Mouse (Mus musculus) bone marrow macrophage, adult 2 months (primary cell): Measurements from ENCODE around the gene Chst11. TPM values are rescaled to one million over a fixed set of nuclear protein-coding genes. Genes with fewer than 3 reads are reported as not detected.

ENCODE experiments used
- H3K27ac ChIP-seq: 2 replicates; pipeline ENCODE4 v1.5.1; 2012; ENCODE audit warnings: low read depth, low read length; ENCODE audit not compliant: insufficient read depth
- H3K4me1 ChIP-seq: 2 replicates; pipeline ENCODE4 v1.6.1; 2012; ENCODE audit warnings: low read length; ENCODE audit not compliant: control insufficient read depth, insufficient read depth
- H3K4me3 ChIP-seq: 2 replicates; pipeline ENCODE4 v1.5.1; 2012; ENCODE audit warnings: mild to moderate bottlenecking, low read length, moderate library complexity; ENCODE audit not compliant: insufficient read depth
- CTCF ChIP-seq: IDR thresholded peaks from 2 replicates; pipeline ENCODE4 v1.5.1; 2012; ENCODE audit warnings: low read depth, mild to moderate bottlenecking, low read length, moderate library complexity
- POLR2A ChIP-seq: IDR thresholded peaks from 2 replicates; pipeline ENCODE4 v1.6.1; 2012; ENCODE audit warnings: mild to moderate bottlenecking, low read depth, low read length, borderline replicate concordance
- polyA plus RNA-seq: library from polyadenylated mRNA; stranded (reverse); fragments of >200 nt; gene quantifications from 2 replicates; pipeline ENCODE4 v1.2.4, GENCODE M21; 2012; ENCODE audit not compliant: missing spikeins, insufficient read depth, insufficient read length

Chst11 gene
- polyA plus RNA-seq, 1 experiment: 0.88 TPM

- H3K4me1 ChIP-seq: peaks cover 4% of the 10 kb centered on the region; the same call in 1 of the 2 replicates
- H3K4me3 ChIP-seq: no peak overlapping the region
- H3K27ac ChIP-seq: no peak overlapping the region
- no peak for TF ChIP-seq POLR2A
- no peak for TF ChIP-seq CTCF
Measured at GRCm38 (mm10) chr10:83158322-83158721, 173.0 kb downstream of the Chst11 start.

- Histone ChIP-seq H3K4me3 (no peak overlapping the region), H3K4me1 (no peaks in the 10 kb centered on the region; the same call in 1 of the 2 replicates), H3K27ac (no peak overlapping the region)
- TF ChIP-seq POLR2A: no peak
Measured at GRCm38 (mm10) chr10:83159229-83159628, 173.9 kb downstream of the Chst11 start.

- Histone ChIP-seq H3K27ac (no peak overlapping the region), H3K4me1 (peaks cover 12% of the 10 kb centered on the region), H3K4me3 (no peak overlapping the region)
- TF ChIP-seq POLR2A (no peak), CTCF (no peak)
Measured at GRCm38 (mm10) chr10:83161656-83162365, 176.5 kb downstream of the Chst11 start.

GRCm38 (mm10) chr10:83163946-83164345 is 178.6 kb downstream of the Chst11 start:
- Histone ChIP-seq H3K27ac (no peak overlapping the region), H3K4me3 (no peak overlapping the region), H3K4me1 (peaks cover 29% of the 10 kb centered on the region)
- no peak for TF ChIP-seq POLR2A
- no peak for TF ChIP-seq CTCF

GRCm38 (mm10) chr10:83164901-83165435 is 179.7 kb downstream of the Chst11 start:
- H3K4me1 ChIP-seq: peaks cover 37% of the 10 kb centered on the region
- TF ChIP-seq POLR2A: no peak
- TF ChIP-seq CTCF: no peak
- H3K27ac ChIP-seq: no peak overlapping the region
- no peak overlapping the region for H3K4me3 ChIP-seq

GRCm38 (mm10) chr10:83165521-83166243 is 180.4 kb downstream of the Chst11 start:
- no peak for TF ChIP-seq POLR2A
- TF ChIP-seq CTCF: no peak
- peaks cover 37% of the 10 kb centered on the region for H3K4me1 ChIP-seq
- no peak overlapping the region for H3K4me3 ChIP-seq
- H3K27ac ChIP-seq: no peak overlapping the region

- Histone ChIP-seq H3K4me3 (no peak overlapping the region), H3K27ac (no peak overlapping the region), H3K4me1 (peaks cover 37% of the 10 kb centered on the region)
- TF ChIP-seq POLR2A: no peak
- no peak for TF ChIP-seq CTCF
Measured at GRCm38 (mm10) chr10:83166272-83166671, 181.0 kb downstream of the Chst11 start.

- TF ChIP-seq POLR2A (no peak), CTCF (no peak)
- no peak overlapping the region for H3K4me3 ChIP-seq
- no peak overlapping the region for H3K27ac ChIP-seq
- H3K4me1 ChIP-seq: peaks cover 37% of the 10 kb centered on the region
Measured at GRCm38 (mm10) chr10:83167492-83167891, 182.2 kb downstream of the Chst11 start.

- TF ChIP-seq POLR2A: no peak
- no peak for TF ChIP-seq CTCF
- H3K4me3 ChIP-seq: 0 out of 2 replicates have a peak overlapping the region, but pooled peaks have one; percentile 16
- peaks cover 37% of the 10 kb centered on the region for H3K4me1 ChIP-seq
- H3K27ac ChIP-seq: peak overlapping the region; percentile 64
Measured at GRCm38 (mm10) chr10:83168303-83169056, 183.2 kb downstream of the Chst11 start.
